Mouse (Mus musculus) forebrain, postnatal 0 days (tissue): ENCODE measurements around the gene RPS10-NUDT3. TPM values are rescaled to one million over a fixed set of nuclear protein-coding genes. Genes with fewer than 3 reads are reported as not detected.
"Not testable (repeated sequence)": the region's sequence is repeated elsewhere in the genome, so short reads cannot be mapped to it uniquely, and the experiment has no call there.

Experiments used
- ATAC-seq: fragments of 200-750 bp; cut with Nextera tagmentation; 2 replicates; pipeline ENCODE4 v1.8.0; 2017; ENCODE audit warnings: mild to moderate bottlenecking, moderate library complexity
- DNase-seq: peaks from one replicate; pipeline ENCODE4 v3.0.0-alpha.2; 2015
- H3K27ac ChIP-seq: fragments of 300-500 bp; sonication (generic); 2 replicates; pipeline ENCODE4 v1.5.1; 2014; ENCODE audit warnings: low read depth, mild to moderate bottlenecking, antibody characterized with exemption, low read length, moderate library complexity, mixed read lengths
- H3K27me3 ChIP-seq: fragments of 300-500 bp; sonication (generic); 2 replicates; pipeline ENCODE4 v1.6.1; 2014; ENCODE audit warnings: mild to moderate bottlenecking, low read length, mixed read lengths; ENCODE audit not compliant: insufficient read depth
- H3K36me3 ChIP-seq: fragments of 300-500 bp; sonication (generic); 2 replicates; pipeline ENCODE4 v1.6.1; 2014; ENCODE audit warnings: mild to moderate bottlenecking, moderate library complexity; ENCODE audit not compliant: insufficient read depth
- H3K4me1 ChIP-seq: fragments of 300-500 bp; sonication (generic); 2 replicates; pipeline ENCODE4 v1.6.1; 2014; ENCODE audit warnings: antibody characterized with exemption; ENCODE audit not compliant: insufficient read depth
- H3K4me2 ChIP-seq: fragments of 300-500 bp; sonication (generic); 2 replicates; pipeline ENCODE4 v1.6.1; 2014; ENCODE audit warnings: low read depth, mild to moderate bottlenecking, moderate library complexity
- H3K4me3 ChIP-seq: fragments of 300-500 bp; sonication (generic); 2 replicates; pipeline ENCODE4 v1.5.1; 2014; ENCODE audit warnings: low read depth, low read length, mixed read lengths
- H3K9ac ChIP-seq: fragments of 300-500 bp; sonication (generic); 2 replicates; pipeline ENCODE4 v1.6.1; 2014; ENCODE audit warnings: mild to moderate bottlenecking
- H3K9me3 ChIP-seq: fragments of 300-500 bp; sonication (generic); 2 replicates; pipeline ENCODE4 v1.6.1; 2016; ENCODE audit warnings: low read length
- CTCF ChIP-seq: sonication (generic); IDR thresholded peaks from 2 replicates; pipeline ENCODE4 v1.5.1; 2016; ENCODE audit warnings: antibody characterized with exemption, control low read depth, low read depth
- WGBS: fragments of 180-500 bp; shearing (Covaris S2); extraction: QIAGEN DNeasy Blood & Tissue Kit; methylation state at CpG from one replicate; pipeline ENCODE4 v1.1.7; 2014; 5-methylcytosine and 5-hydroxymethylcytosine counted together
- polyA plus RNA-seq: library from polyadenylated mRNA; unstranded; fragments of >200 nt; fragmentation: Nextera tagmentation; extraction: Ambion mirVana; gene quantifications from 2 replicates; pipeline ENCODE4 v1.2.1, GENCODE M21; 2015
- total RNA-seq: library from RNA; depleted of rRNA; stranded (reverse); fragments of >200 nt; gene quantifications from 2 replicates; pipeline ENCODE4 v1.2.3, GENCODE M21; 2014

Gene RPS10-NUDT3
- total and polyA plus RNA-seq, 2 experiments from 2014 or later = not detected

GRCm38 (mm10) chr17:27642491-27643062, 7.6 kb upstream of the RPS10-NUDT3 start:
- peak overlapping the region; percentile 72 for H3K27ac ChIP-seq
- ATAC-seq (peak; percentile 85), DNase-seq (peak; percentile 81)
- 0 out of 2 replicates have a peak overlapping the region, but pooled peaks have one; percentile 7 for H3K4me2 ChIP-seq
- WGBS = 13% methylated on average over 12 of the region's 12 CpGs
- no peak for TF ChIP-seq CTCF
- H3K9me3 ChIP-seq = no peaks in the 10 kb centered on the region
- no peaks in the 10 kb centered on the region for H3K36me3 ChIP-seq
- no peak overlapping the region for H3K4me3 ChIP-seq
- H3K9ac ChIP-seq = peak overlapping the region; percentile 28; the same call in 1 of the 2 replicates
- peaks cover 12% of the 10 kb centered on the region; the same call in 1 of the 2 replicates for H3K4me1 ChIP-seq
- H3K27me3 ChIP-seq = no peaks in the 10 kb centered on the region

- not testable (repeated sequence) for H3K9ac ChIP-seq, H3K9me3 ChIP-seq, H3K4me3 ChIP-seq, H3K27me3 ChIP-seq, H3K36me3 ChIP-seq, DNase-seq, H3K4me2 ChIP-seq, ATAC-seq, H3K27ac ChIP-seq
- 89% methylated on average over 6 of the region's 6 CpGs for WGBS
- peaks cover 12% of the 10 kb centered on the region; the same call in 1 of the 2 replicates for H3K4me1 ChIP-seq
These were observed 4.8 kb upstream of the RPS10-NUDT3 start for GRCm38 (mm10) chr17:27639851-27640250.

- H3K4me3 ChIP-seq = no peak overlapping the region
- no peak overlapping the region for H3K4me2 ChIP-seq
- H3K36me3 ChIP-seq = no peaks in the 10 kb centered on the region
- H3K9ac ChIP-seq = no peak overlapping the region
- no peak for DNase-seq
- TF ChIP-seq CTCF = no peak; the same call in 1 of the 2 replicates
- H3K27me3 ChIP-seq = no peaks in the 10 kb centered on the region
- H3K4me1 ChIP-seq = peaks cover 12% of the 10 kb centered on the region; the same call in 1 of the 2 replicates
- no peak for ATAC-seq
- no peak overlapping the region for H3K27ac ChIP-seq
- WGBS = 71% methylated on average over 20 of the region's 20 CpGs
- H3K9me3 ChIP-seq = no peaks in the 10 kb centered on the region
These were observed 3.9 kb upstream of the RPS10-NUDT3 start for GRCm38 (mm10) chr17:27638921-27639332.

- Histone ChIP-seq H3K4me3 (no peak overlapping the region), H3K9me3 (no peaks in the 10 kb centered on the region), H3K9ac (no peak overlapping the region), H3K27me3 (no peaks in the 10 kb centered on the region), H3K4me1 (peaks cover 6% of the 10 kb centered on the region; the same call in 1 of the 2 replicates), H3K4me2 (no peak overlapping the region), H3K27ac (no peak overlapping the region), H3K36me3 (peaks cover 8% of the 10 kb centered on the region; the same call in 1 of the 2 replicates)
- 64% methylated on average over 9 of the region's 9 CpGs for WGBS
- DNase-seq (no peak), ATAC-seq (no peak)
- TF ChIP-seq CTCF = no peak
These were observed 2.3 kb upstream of the RPS10-NUDT3 start for GRCm38 (mm10) chr17:27637333-27637732.

GRCm38 (mm10) chr17:27636132-27637020, 1.4 kb upstream of the RPS10-NUDT3 start, which contains the start of gene Rps10:
Gene Rps10 (minus strand): TSS chr17:27636669.
- Histone ChIP-seq H3K36me3 (peaks cover 17% of the 10 kb centered on the region), H3K9ac (peak within 1 kb of the TSS; percentile 85), H3K4me3 (peak within 1 kb of the TSS; percentile 73), H3K4me2 (peak within 1 kb of the TSS; percentile 70), H3K27ac (peak within 1 kb of the TSS; percentile 91), H3K4me1 (0 out of 2 replicates have a peak, but pooled peaks cover 4% of the 10 kb centered on the region), H3K27me3 (no peaks in the 10 kb centered on the region), H3K9me3 (no peaks in the 10 kb centered on the region)
- DNase-seq (no peak), ATAC-seq (no peak)
- TF ChIP-seq CTCF = no peak
- 43% methylated on average over 18 of the region's 18 CpGs for WGBS

GRCm38 (mm10) chr17:27635575-27635903, 517 bp upstream of the RPS10-NUDT3 start:
- WGBS = 43% methylated on average over 9 of the region's 9 CpGs
- DNase-seq, H3K27me3 ChIP-seq, H3K4me1 ChIP-seq, H3K9me3 ChIP-seq: not testable (repeated sequence)
- Histone ChIP-seq H3K36me3 (peaks cover 25% of the 10 kb centered on the region), H3K4me3 (peak overlapping the region; percentile 73), H3K4me2 (peak overlapping the region; percentile 70), H3K9ac (peak overlapping the region; percentile 85), H3K27ac (peak overlapping the region; percentile 91)
- peak; percentile 57; the same call in 1 of the 2 replicates for ATAC-seq
